Mouse (Mus musculus): ENCODE results near the gene Mylk2.

DNA sequence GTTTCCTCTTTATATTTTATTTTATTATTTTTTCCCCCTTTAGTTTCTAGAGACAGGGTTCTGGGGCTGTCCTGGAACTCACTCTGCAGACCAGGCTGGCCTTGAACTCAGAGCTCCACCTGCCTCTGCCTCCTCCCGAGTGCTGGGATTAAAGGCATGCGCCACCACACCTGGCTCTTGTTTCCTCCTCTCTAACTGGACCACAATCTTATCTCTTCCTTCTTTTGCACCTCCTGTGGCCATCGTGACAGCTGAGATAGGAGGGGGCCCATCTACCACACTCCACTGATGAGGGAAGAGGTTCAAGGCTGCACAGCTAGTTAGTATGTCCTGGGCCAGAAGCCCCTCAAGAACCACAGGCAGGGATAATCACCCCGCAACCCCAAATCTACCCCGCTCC, 13.4 kb downstream of the Mylk2 start:
- no peak for TF ChIP-seq EP300 (IDR thresholded peaks at IDR 0.05; ENCODE audit: low read depth)
- TF ChIP-seq CTCF (IDR thresholded peaks at IDR 0.05; ENCODE audit: low read depth): no peak
